ENCODE assay signal across 8 mouse cellular contexts in genomic region chr11:103112552-103112912, GRCm38 (mm10). TPM values are rescaled to one million over a fixed set of nuclear protein-coding genes. Genes with fewer than 3 reads are reported as not detected.
DNase-seq lines count a peak whose midpoint lies in the region; ATAC-seq lines count a peak whose summit lies in the region.

No protein-coding gene starts in this region.

- peak overlapping the region; percentile 65 for H3K4me2 ChIP-seq in heart, embryonic 14.5 days (ENCODE audit: low read length)
- H3K4me2 ChIP-seq in hindbrain, embryonic 11.5 days (replicated peaks; ENCODE audit: low read depth, low read length) = no peak overlapping the region
- peak overlapping the region; percentile 53 for H3K4me2 ChIP-seq in midbrain, embryonic 12.5 days (replicated peaks)

- ATAC-seq in heart, embryonic 14.5 days (ENCODE audit: insufficient number of reproducible peaks, insufficient read depth, low FRiP score, low read depth) = no peak
- ATAC-seq in hindbrain, embryonic 11.5 days (ENCODE audit: low FRiP score) = no peak
- no peak for ATAC-seq in midbrain, embryonic 12.5 days (ENCODE audit: low FRiP score, low read depth)

- peak overlapping the region; percentile 39 to 45 for H3K4me3 ChIP-seq in heart, embryonic 14.5 days (ENCODE audit: control insufficient read depth in 1 of 2, insufficient read depth in 1 of 2, low read depth in 1 of 2, low read length in 2 of 2)
- H3K4me3 ChIP-seq in hindbrain, embryonic 11.5 days (ENCODE audit: low read depth, low read length) = no peak overlapping the region; the same call in 1 of the 2 replicates
- H3K4me3 ChIP-seq in midbrain, embryonic 12.5 days = peak overlapping the region; percentile 28; the same call in 1 of the 2 replicates

- H3K27ac ChIP-seq in heart, embryonic 14.5 days (replicated peaks in 1 of 2; ENCODE audit: control insufficient read depth in 1 of 2, insufficient read depth in 1 of 2, low read depth in 2 of 2, low read length in 2 of 2) = peak overlapping the region; percentile 21 to 61; a peak in 2 of 4 replicates
- H3K27ac ChIP-seq in hindbrain, embryonic 11.5 days (ENCODE audit: low read depth, low read length) = no peak overlapping the region
- H3K27ac ChIP-seq in midbrain, embryonic 12.5 days (replicated peaks) = no peak overlapping the region

- no peaks in the 10 kb centered on the region for H3K9me3 ChIP-seq in heart, embryonic 14.5 days (ENCODE audit: control insufficient read depth, low read length)
- no peaks in the 10 kb centered on the region for H3K9me3 ChIP-seq in hindbrain, embryonic 11.5 days (ENCODE audit: control insufficient read depth, low read length)
- H3K9me3 ChIP-seq in midbrain, embryonic 12.5 days = no peaks in the 10 kb centered on the region

- 17% methylated on average over 9 of the region's 9 CpGs for WGBS in heart, embryonic 14.5 days
- 18% methylated on average over 9 of the region's 9 CpGs for WGBS in hindbrain, embryonic 11.5 days
- 7% methylated on average over 9 of the region's 9 CpGs for WGBS in midbrain, embryonic 12.5 days

- H3K27me3 ChIP-seq in heart, embryonic 14.5 days (ENCODE audit: control insufficient read depth, insufficient read depth, low read length) = no peaks in the 10 kb centered on the region
- H3K27me3 ChIP-seq in hindbrain, embryonic 11.5 days (ENCODE audit: control insufficient read depth, insufficient read depth, low read length) = peaks cover 23% of the 10 kb centered on the region
- H3K27me3 ChIP-seq in midbrain, embryonic 12.5 days = peaks cover 35% of the 10 kb centered on the region

- intact Hi-C loops in gastrocnemius, postnatal 36 days (cut with DNase I) = no loop called here

- no peak for DNase-seq in heart, adult 18-20 months
- DNase-seq in ZHBTc4 (ENCODE audit: low read depth, low spot score) (peak; percentile 68), adipocyte (ENCODE audit: low spot score) (no peak)
- peak; percentile 20 for DNase-seq in hindbrain, embryonic 11.5 days (ENCODE audit: low spot score)
- DNase-seq in urinary bladder, adult 18-20 months (ENCODE audit: low spot score in 2 of 2) = no peak
- DNase-seq in gastrocnemius, postnatal 36 days = no peak

- peak overlapping the region; percentile 59 for H3K9ac ChIP-seq in heart, embryonic 14.5 days (ENCODE audit: low read length)
- H3K9ac ChIP-seq in hindbrain, embryonic 11.5 days (ENCODE audit: low read depth, low read length) = no peak overlapping the region
- peak overlapping the region; percentile 41; the same call in 1 of the 2 replicates for H3K9ac ChIP-seq in midbrain, embryonic 12.5 days (replicated peaks)

- H3K4me1 ChIP-seq in heart, embryonic 14.5 days (ENCODE audit: control insufficient read depth in 2 of 2, insufficient read depth in 2 of 2, low read length in 2 of 2) = peaks cover 21 to 22% of the 10 kb centered on the region in 2 experiments
- peaks cover 5% of the 10 kb centered on the region; the same call in 1 of the 2 replicates for H3K4me1 ChIP-seq in hindbrain, embryonic 11.5 days (replicated peaks; ENCODE audit: control insufficient read depth, insufficient read depth, low read length)
- peaks cover 23% of the 10 kb centered on the region for H3K4me1 ChIP-seq in midbrain, embryonic 12.5 days

- no peaks in the 10 kb centered on the region for H3K36me3 ChIP-seq in heart, embryonic 14.5 days (ENCODE audit: control insufficient read depth, insufficient read depth, low read length)
- H3K36me3 ChIP-seq in hindbrain, embryonic 11.5 days (ENCODE audit: control insufficient read depth, insufficient read depth, low read length) = no peaks in the 10 kb centered on the region
- H3K36me3 ChIP-seq in midbrain, embryonic 12.5 days = no peaks in the 10 kb centered on the region

RNA-seq across cellular contexts. Expression of gene Hexim1, which starts 3.5 kb away (rescaled TPM):
- polyA plus RNA-seq in heart, embryonic 14.5 days (2014; fragmentation: Nextera tagmentation; extraction: Ambion mirVana) = 3.4 and 3.7 TPM in 2 replicates
- 10 to 100 TPM; 20.0 to 21.5 TPM for total RNA-seq in heart, adult 18-20 months (2021)
- 4.1 and 5.4 TPM in 2 replicates for polyA plus RNA-seq in hindbrain, embryonic 11.5 days (2014; fragmentation: Nextera tagmentation; extraction: Ambion mirVana)
- 2.6 and 3.1 TPM in 2 replicates for polyA plus RNA-seq in midbrain, embryonic 12.5 days (2016; fragmentation: Nextera tagmentation; extraction: Ambion mirVana)
- 10 to 100 TPM; 14.7 to 17.0 TPM for total RNA-seq in gastrocnemius, postnatal 36 days (2021)

RNA-seq across cellular contexts. Expression of gene Acbd4, which starts 11.1 kb away (rescaled TPM):
- polyA plus RNA-seq in heart, embryonic 14.5 days (2014; fragmentation: Nextera tagmentation; extraction: Ambion mirVana) = 13.3 TPM in 2 replicates
- 10 to 100 TPM; 28.6 to 41.4 TPM for total RNA-seq in heart, adult 18-20 months (2021)
- polyA plus RNA-seq in hindbrain, embryonic 11.5 days (2014; fragmentation: Nextera tagmentation; extraction: Ambion mirVana) = 4.9 and 6.2 TPM in 2 replicates
- 7.5 and 8.4 TPM in 2 replicates for polyA plus RNA-seq in midbrain, embryonic 12.5 days (2016; fragmentation: Nextera tagmentation; extraction: Ambion mirVana)
- 10 to 100 TPM; 26.8 to 31.1 TPM for total RNA-seq in gastrocnemius, postnatal 36 days (2021)

RNA-seq across cellular contexts. Expression of gene Plcd3, which starts 11.1 kb away (rescaled TPM):
- 6.9 and 7.4 TPM in 2 replicates for polyA plus RNA-seq in heart, embryonic 14.5 days (2014; fragmentation: Nextera tagmentation; extraction: Ambion mirVana)
- total RNA-seq in heart, adult 18-20 months (2021) = 10 to 100 TPM; 11.0 to 14.5 TPM
- polyA plus RNA-seq in hindbrain, embryonic 11.5 days (2014; fragmentation: Nextera tagmentation; extraction: Ambion mirVana) = 1.0 and 1.7 TPM in 2 replicates
- 0.79 and 1.1 TPM in 2 replicates for polyA plus RNA-seq in midbrain, embryonic 12.5 days (2016; fragmentation: Nextera tagmentation; extraction: Ambion mirVana)
- 1 to 10 TPM; 3.8 to 4.0 TPM for total RNA-seq in gastrocnemius, postnatal 36 days (2021)

RNA-seq across cellular contexts. Expression of gene Hexim2, which starts 19.7 kb away (rescaled TPM):
- 4.1 and 4.6 TPM in 2 replicates for polyA plus RNA-seq in heart, embryonic 14.5 days (2014; fragmentation: Nextera tagmentation; extraction: Ambion mirVana)
- total RNA-seq in heart, adult 18-20 months (2021) = 1 to 10 TPM; 1.6 to 1.7 TPM
- polyA plus RNA-seq in hindbrain, embryonic 11.5 days (2014; fragmentation: Nextera tagmentation; extraction: Ambion mirVana) = 5.2 and 7.3 TPM in 2 replicates
- polyA plus RNA-seq in midbrain, embryonic 12.5 days (2016; fragmentation: Nextera tagmentation; extraction: Ambion mirVana) = 9.7 and 10.5 TPM in 2 replicates
- total RNA-seq in gastrocnemius, postnatal 36 days (2021) = 1 to 10 TPM; 2.1 to 2.9 TPM

RNA-seq across cellular contexts. Expression of gene Fmnl1, which starts 58.4 kb away (rescaled TPM):
- polyA plus RNA-seq in heart, embryonic 14.5 days (2014; fragmentation: Nextera tagmentation; extraction: Ambion mirVana) = 2.3 and 2.9 TPM in 2 replicates
- 10 to 100 TPM; 18.1 to 20.2 TPM for total RNA-seq in heart, adult 18-20 months (2021)
- 0.91 and 1.1 TPM in 2 replicates for polyA plus RNA-seq in hindbrain, embryonic 11.5 days (2014; fragmentation: Nextera tagmentation; extraction: Ambion mirVana)
- 1.3 and 1.8 TPM in 2 replicates for polyA plus RNA-seq in midbrain, embryonic 12.5 days (2016; fragmentation: Nextera tagmentation; extraction: Ambion mirVana)
- 1 to 10 TPM; 3.6 to 5.6 TPM for total RNA-seq in gastrocnemius, postnatal 36 days (2021)

Comparison
In these comparisons a context has a peak if more than half of its experiments do, and no peak if none do; other contexts are left out.
1. H3K27ac ChIP-seq: peak in heart, embryonic 14.5 days (2 of 2); none in hindbrain, embryonic 11.5 days (single experiment) and midbrain, embryonic 12.5 days (single experiment).
2. DNase-seq: peak in ZHBTc4 (single experiment) and hindbrain, embryonic 11.5 days (single experiment); none in heart, adult 18-20 months (0 of 2), adipocyte (single experiment), urinary bladder, adult 18-20 months (0 of 2) and gastrocnemius, postnatal 36 days (0 of 2).